Mouse (Mus musculus) MN1 (cell line): ENCODE measurements around the gene Cdh13.
"Not testable (repeated sequence)": the region's sequence is repeated elsewhere in the genome, so short reads cannot be mapped to it uniquely, and the experiment has no call there.

Experiments
- DNase-seq: peaks from one replicate; pipeline ENCODE4 v3.0.0-alpha.2; 2016; ENCODE audit warnings: low spot score

Cdh13 gene

DNA sequence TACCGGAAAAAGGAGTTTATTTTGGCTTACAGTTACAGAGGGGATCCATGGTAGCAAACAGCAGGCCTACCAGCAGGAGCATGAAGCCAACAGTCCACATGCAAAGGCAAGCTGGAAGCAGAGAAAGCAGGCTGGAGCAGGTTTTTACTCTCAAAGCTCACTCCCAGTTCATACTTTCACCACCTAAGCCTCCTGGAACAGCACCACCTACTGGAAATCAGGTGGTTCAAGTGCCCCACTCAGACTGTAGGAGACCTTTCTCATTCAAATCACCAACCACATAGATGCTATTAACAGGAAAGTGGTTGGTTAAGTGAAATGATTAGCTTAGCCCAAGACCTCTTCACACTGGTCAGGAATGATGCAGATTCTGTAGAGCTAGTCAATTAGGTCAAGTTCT is 402.3 kb downstream of the Cdh13 start:
- DNase-seq = no peak

DNA sequence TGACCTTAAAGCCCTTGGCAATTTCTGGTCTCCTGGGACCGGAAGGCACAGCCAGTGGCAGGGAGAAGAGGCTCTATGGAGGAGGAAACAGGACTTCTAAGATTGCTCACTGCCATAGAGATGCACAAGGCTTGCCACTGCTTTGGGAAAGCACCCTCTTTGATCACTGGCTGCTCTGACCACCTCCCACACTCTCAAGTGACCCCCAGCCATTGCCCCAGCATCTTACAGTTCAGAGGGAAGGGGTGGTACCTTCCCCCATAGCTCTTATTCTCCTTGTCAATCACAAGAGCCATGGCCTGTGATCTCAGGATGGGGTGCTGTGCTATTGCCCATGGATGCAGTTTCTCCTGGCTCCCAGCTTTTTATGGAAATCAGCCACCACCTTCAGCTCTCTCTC is 406.3 kb downstream of the Cdh13 start:
- no peak for DNase-seq

GRCm38 (mm10) chr8:118701312-118701880 is 417.9 kb downstream of the Cdh13 start:
- no peak for DNase-seq

GRCm38 (mm10) chr8:118709366-118709765 is 425.8 kb downstream of the Cdh13 start:
- DNase-seq = no peak

- no peak for DNase-seq
These were observed 428.1 kb downstream of the Cdh13 start for GRCm38 (mm10) chr8:118711631-118712030.

GRCm38 (mm10) chr8:118713111-118713510 is 429.6 kb downstream of the Cdh13 start:
- no peak for DNase-seq

DNA sequence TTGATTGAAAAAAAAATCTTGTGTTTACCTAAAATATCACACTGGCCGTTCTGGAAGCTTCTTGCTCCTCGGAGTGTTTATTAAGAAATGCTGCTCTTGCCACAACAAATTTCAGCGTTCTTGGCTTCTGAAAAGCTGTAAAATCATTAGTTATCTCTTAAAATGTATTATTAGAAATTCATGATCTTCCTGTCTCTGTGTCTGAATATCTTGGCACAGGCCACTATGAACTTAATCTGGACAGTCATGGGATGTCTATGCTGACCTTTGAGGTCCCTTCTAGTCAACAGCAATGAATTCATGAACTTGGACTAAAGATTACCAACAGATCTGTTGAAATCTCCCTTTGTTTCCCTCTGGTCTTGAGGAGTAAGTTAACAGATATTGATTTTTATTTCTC is 430.1 kb downstream of the Cdh13 start:
- no peak for DNase-seq

- no peak for DNase-seq
These were observed 439.4 kb downstream of the Cdh13 start for GRCm38 (mm10) chr8:118722896-118723295.

- DNase-seq = no peak
These were observed 442.1 kb downstream of the Cdh13 start for GRCm38 (mm10) chr8:118725651-118726050.

- no peak for DNase-seq
These were observed 458.2 kb downstream of the Cdh13 start for GRCm38 (mm10) chr8:118741781-118742180.

DNA sequence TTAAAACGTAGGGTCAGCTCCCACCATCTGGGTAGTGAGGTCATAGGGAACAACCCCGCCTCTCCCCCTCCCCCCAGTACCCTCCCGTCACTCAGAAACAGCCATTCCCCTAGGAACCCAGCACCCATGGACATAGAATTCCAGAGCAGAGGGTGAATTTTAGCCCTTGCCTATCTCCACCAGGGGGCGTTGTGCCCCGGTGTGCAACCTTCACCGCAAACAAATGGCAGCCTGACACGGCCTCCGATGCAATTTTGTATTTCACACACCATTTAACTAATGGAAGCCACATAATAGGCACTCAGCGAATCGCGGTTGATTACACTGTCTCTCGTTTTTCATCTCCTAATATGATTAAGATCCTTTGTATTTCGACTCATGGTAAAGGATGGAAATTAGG is 461.5 kb downstream of the Cdh13 start:
- DNase-seq = no peak

GRCm38 (mm10) chr8:118748041-118748604 is 464.6 kb downstream of the Cdh13 start:
- DNase-seq = no peak

GRCm38 (mm10) chr8:118749191-118749590 is 465.7 kb downstream of the Cdh13 start:
- DNase-seq = no peak

DNA sequence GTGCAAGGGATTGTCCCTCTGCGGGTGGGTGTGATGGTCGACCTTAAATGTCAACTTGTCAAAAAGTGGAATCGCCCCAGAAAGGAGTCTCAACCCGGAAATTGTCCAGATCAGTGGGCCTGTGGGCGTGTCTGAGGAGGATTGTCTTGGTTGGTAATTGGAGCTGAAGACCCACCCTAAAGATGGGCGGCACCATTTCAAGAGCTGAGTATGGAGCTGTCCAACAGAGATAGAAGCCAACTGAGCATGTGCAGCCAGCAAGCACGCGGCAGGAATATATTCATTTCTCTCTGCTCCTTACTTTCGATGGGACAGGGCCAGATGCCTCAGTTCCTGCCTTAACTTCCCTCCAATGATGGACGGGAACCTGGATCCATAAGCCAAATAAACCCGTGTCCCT is 466.3 kb downstream of the Cdh13 start:
- DNase-seq = no peak

DNA sequence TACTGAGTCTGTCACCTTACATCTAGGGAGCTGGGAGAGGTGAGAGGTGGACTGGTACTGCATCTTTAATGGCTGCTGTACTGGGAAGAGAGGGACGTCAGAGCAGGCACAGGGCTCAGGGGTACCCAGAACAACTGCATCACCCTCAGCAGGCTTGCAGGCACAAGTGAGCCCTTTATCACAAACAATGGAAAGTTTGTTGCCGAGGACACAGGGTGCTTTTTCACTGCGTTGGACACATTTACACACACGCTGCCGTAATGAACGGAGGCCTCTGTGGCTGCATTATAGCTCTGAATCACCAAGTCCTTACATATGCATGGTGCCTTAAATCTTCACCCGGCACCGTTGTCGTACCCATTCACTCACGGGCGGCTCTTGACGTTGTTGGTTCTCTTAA is 470.2 kb downstream of the Cdh13 start:
- DNase-seq = no peak

DNA sequence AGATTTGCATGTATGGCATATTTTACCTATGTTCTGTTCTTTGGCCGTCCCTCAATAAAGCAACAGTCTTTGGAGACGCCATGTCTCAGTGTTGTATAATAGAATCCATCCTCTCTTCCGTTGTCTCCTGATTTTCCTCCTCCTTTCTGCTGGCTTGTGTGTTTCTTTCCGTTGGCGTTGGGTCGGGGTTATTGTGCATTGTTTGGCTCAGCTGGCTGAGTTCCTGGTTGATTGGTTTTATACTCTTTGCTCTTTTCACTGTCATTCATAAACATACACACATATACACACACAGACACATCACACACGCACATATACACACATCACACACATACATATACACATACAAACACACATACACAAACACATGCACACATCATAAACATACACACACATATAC is 470.6 kb downstream of the Cdh13 start:
- DNase-seq = no peak

GRCm38 (mm10) chr8:118777507-118777906 is 494.0 kb downstream of the Cdh13 start:
- not testable (repeated sequence) for DNase-seq

- DNase-seq = no peak
These were observed 494.8 kb downstream of the Cdh13 start for GRCm38 (mm10) chr8:118778374-118778773.

DNA sequence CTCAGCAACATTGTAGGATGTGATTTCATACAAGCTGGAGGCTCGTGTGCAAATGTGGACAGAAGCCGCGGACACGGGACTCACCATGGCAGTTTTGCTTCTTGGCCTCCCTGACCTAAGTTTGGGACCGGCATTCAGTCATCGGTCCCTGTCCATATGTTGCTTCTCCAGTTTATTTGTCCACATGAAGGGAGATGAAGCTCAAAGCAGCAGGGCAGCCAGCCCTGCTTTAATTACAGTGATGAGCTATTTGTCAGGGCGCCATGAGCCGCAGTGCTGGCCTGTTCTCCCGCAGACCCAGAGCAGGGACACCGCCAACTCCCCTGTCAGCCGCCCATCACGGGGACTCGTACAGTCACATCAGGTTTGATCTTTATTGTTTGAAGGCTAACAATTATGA is 502.1 kb downstream of the Cdh13 start:
- no peak for DNase-seq

- no peak for DNase-seq
These were observed 506.1 kb downstream of the Cdh13 start for GRCm38 (mm10) chr8:118789649-118790048.

GRCm38 (mm10) chr8:118794886-118795285 is 511.4 kb downstream of the Cdh13 start:
- DNase-seq = no peak

DNA sequence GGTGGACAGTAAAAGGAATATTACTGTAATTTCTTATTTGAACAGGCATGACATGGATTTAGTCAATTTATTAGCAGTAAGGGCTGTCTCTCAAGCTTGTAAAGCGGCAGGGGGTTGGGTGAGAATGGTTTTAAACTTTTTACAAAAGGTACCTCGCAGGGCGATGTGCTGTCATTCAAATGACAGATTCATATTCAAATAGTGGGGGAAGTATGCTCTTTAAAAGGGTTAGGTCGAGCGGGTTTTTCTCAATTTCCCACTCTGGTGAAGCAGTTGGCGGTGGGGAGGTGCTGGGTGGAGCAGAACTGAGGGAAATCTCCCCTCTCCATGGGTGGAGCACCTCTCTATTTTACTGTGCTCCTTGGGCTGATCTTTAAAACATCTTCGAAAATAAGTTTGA is 513.0 kb downstream of the Cdh13 start:
- DNase-seq = no peak

DNA sequence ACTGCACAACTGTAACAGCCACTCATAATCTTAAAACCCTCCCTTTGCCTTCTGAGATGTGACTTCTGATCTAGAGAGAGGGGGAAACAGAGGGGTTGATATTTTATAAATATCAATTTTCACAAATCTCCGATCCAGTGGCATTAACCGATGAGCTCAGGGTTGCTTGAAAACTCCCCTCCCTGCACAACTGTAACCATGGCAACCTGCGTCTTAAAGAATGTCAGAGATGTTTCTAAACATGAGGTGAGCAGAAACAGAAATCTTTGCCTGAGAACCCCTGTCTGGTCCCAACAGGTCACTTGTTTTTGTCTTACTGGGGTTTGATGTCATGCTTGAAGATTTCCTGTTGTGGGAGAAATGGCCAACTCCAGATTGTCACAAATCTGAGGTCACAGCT is 513.6 kb downstream of the Cdh13 start:
- DNase-seq = no peak

DNA sequence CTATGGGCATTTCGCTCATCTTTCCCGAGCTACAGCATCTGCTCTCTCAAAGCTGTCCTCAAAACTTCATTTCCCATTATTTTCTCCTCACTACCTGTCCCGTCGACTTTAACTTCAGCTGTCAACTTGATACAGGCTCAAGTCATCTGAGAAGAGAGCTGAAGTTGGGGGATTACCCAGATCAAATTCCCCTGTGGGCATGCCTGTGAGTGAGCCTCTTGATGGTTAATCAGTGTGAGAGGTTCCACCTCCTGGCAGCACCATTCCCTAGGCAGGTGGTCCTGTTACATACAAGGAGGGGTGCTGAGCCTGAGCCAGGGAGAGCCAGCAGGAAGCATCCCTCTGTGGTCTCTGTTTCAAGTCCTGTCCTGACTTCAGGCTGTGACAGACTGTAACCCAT is 519.6 kb downstream of the Cdh13 start:
- no peak for DNase-seq
